Mouse (Mus musculus) liver, embryonic 11.5 days (tissue): ENCODE data around the gene Sae1. TPM values are rescaled to one million over a fixed set of nuclear protein-coding genes. Genes with fewer than 3 reads are reported as not detected.

Experiments used
- ATAC-seq: fragments of 200-750 bp; cut with Nextera tagmentation; replicated peaks from 2 replicates; pipeline ENCODE4 v1.8.0; 2017; ENCODE audit warnings: moderate number of reproducible peaks, mild to moderate bottlenecking, moderate TSS enrichment, moderate library complexity; ENCODE audit not compliant: low FRiP score
- DNase-seq: peaks from one replicate; pipeline ENCODE4 v3.0.0-alpha.2; 2017; ENCODE audit warnings: low spot score
- H3K27ac ChIP-seq: fragments of 300-500 bp; sonication (generic); 2 replicates; pipeline ENCODE4 v1.5.1; 2014; ENCODE audit warnings: mild to moderate bottlenecking, low read depth, low read length, control low read depth
- H3K27me3 ChIP-seq: fragments of 300-500 bp; sonication (generic); replicated peaks from 2 replicates; pipeline ENCODE4 v1.6.1; 2014; ENCODE audit warnings: low read length, mixed read lengths; ENCODE audit not compliant: control insufficient read depth, insufficient read depth
- H3K36me3 ChIP-seq: fragments of 300-500 bp; sonication (generic); 2 replicates; pipeline ENCODE4 v1.6.1; 2014; ENCODE audit warnings: mild to moderate bottlenecking, low read length, moderate library complexity, mixed read lengths; ENCODE audit not compliant: control insufficient read depth, insufficient read depth
- H3K4me1 ChIP-seq: fragments of 300-500 bp; sonication (generic); replicated peaks from 2 replicates; pipeline ENCODE4 v1.6.1; 2014; ENCODE audit warnings: low read length, mixed read lengths; ENCODE audit not compliant: control insufficient read depth, insufficient read depth
- H3K4me2 ChIP-seq: fragments of 300-500 bp; sonication (generic); 2 replicates; pipeline ENCODE4 v1.6.1; 2014; ENCODE audit warnings: mild to moderate bottlenecking, control low read depth, moderate library complexity
- H3K4me3 ChIP-seq: fragments of 300-500 bp; sonication (generic); 2 replicates; pipeline ENCODE4 v1.5.1; 2014; ENCODE audit warnings: low read depth, low read length, control low read depth
- H3K9ac ChIP-seq: fragments of 300-500 bp; sonication (generic); 2 replicates; pipeline ENCODE4 v1.6.1; 2014; ENCODE audit warnings: low read depth, low read length, control low read depth
- H3K9me3 ChIP-seq: fragments of 300-500 bp; sonication (generic); 2 replicates; pipeline ENCODE4 v1.6.1; 2016; ENCODE audit warnings: low read length, inconsistent platforms, mixed read lengths; ENCODE audit not compliant: control insufficient read depth
- WGBS: fragments of 180-500 bp; shearing (Covaris S2); extraction: QIAGEN DNeasy Blood & Tissue Kit; methylation state at CpG from one replicate; pipeline ENCODE4 v1.1.7; 2014; 5-methylcytosine and 5-hydroxymethylcytosine counted together
- polyA plus RNA-seq: library from polyadenylated mRNA; unstranded; fragments of >200 nt; fragmentation: Nextera tagmentation; extraction: Ambion mirVana; gene quantifications from 2 replicates; pipeline ENCODE4 v1.2.1, GENCODE M21; 2014

The Sae1 gene
- polyA plus RNA-seq, 1 experiment from 2014 or later: 267 TPM

DNA sequence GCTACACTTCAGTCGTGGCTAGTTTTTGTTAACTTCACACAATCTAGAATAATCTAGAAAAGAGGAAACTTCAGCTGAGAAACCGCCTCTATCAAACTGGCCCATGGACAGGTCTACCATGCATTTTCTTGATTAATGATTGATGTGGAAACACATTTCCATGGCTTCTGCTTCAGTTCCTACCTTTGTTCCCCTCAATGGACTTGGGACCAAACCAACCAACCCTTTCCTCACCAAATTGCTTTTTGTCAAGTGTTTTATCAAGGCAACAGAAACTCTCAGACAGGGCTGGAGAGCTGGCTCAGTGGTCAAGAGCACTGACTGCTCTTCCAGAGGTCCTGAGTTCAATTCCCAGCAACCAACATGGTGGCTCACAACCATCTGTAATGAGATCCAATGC lies 17.0 kb downstream of the Sae1 start:
- ATAC-seq: no peak
- peaks cover 55% of the 10 kb centered on the region for H3K36me3 ChIP-seq

DNA sequence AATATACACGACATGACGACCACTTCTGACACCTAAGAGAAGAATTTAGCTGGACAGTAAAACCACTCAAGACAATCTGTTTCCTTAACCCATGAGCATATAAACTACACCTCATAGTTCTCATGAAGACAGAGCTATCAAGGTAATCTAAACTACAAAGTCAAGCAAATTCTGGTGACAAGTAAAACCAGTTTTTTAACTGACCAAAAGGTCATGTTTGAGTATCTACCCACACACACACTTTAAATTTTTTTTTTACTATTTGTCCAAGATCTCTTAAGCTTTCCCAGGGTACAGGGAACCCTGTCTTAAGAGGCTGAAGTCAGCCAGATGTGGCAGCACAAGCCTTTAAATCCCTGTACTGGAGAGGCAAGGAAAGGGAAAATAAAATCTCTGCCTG lies 18.8 kb downstream of the Sae1 start:
- Histone ChIP-seq H3K9ac (no peak overlapping the region), H3K4me1 (no peaks in the 10 kb centered on the region; the same call in 1 of the 2 replicates), H3K9me3 (no peaks in the 10 kb centered on the region), H3K4me2 (no peak overlapping the region), H3K4me3 (no peak overlapping the region), H3K36me3 (peaks cover 57% of the 10 kb centered on the region), H3K27ac (no peak overlapping the region), H3K27me3 (no peaks in the 10 kb centered on the region)
- DNase-seq (no peak), ATAC-seq (no peak)
- WGBS: 83% methylated on average over 2 of the region's 2 CpGs

More for the DNA sequence above, 17.0 kb downstream of the Sae1 start:
- DNase-seq: no peak
- Histone ChIP-seq H3K27ac (no peak overlapping the region), H3K4me2 (no peak overlapping the region), H3K4me3 (no peak overlapping the region), H3K4me1 (no peaks in the 10 kb centered on the region), H3K27me3 (no peaks in the 10 kb centered on the region), H3K9ac (no peak overlapping the region), H3K9me3 (no peaks in the 10 kb centered on the region)
- WGBS: 88% methylated on average over 2 of the region's 2 CpGs

DNA sequence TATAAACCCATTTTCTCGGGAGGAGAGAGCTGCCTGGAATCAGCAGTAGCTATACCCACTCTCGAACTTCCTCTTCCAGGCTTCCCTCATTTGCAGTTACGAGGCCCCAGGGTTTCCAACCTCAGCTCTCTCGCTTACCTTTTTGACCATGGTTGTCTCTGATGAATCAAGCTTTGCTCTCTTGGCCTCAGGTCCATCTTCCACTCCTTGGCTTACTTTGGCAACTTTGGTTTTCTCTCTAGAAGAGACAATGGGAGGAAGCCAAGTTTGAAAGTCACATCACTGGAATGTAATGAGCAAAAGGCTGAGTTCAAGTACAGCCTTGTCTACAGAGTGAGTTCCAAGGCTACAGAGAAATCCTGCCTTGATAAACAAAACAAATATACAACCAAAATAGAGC lies 20.9 kb downstream of the Sae1 start:
- no peak for DNase-seq
- no peak overlapping the region for H3K4me2 ChIP-seq
- no peak overlapping the region for H3K27ac ChIP-seq
- no peaks in the 10 kb centered on the region for H3K9me3 ChIP-seq
- 76% methylated on average over 4 of the region's 4 CpGs for WGBS
- no peak for ATAC-seq
- H3K4me1 ChIP-seq: no peaks in the 10 kb centered on the region; the same call in 1 of the 2 replicates
- H3K36me3 ChIP-seq: peaks cover 67% of the 10 kb centered on the region
- no peaks in the 10 kb centered on the region for H3K27me3 ChIP-seq
- no peak overlapping the region for H3K9ac ChIP-seq
- H3K4me3 ChIP-seq: no peak overlapping the region

DNA sequence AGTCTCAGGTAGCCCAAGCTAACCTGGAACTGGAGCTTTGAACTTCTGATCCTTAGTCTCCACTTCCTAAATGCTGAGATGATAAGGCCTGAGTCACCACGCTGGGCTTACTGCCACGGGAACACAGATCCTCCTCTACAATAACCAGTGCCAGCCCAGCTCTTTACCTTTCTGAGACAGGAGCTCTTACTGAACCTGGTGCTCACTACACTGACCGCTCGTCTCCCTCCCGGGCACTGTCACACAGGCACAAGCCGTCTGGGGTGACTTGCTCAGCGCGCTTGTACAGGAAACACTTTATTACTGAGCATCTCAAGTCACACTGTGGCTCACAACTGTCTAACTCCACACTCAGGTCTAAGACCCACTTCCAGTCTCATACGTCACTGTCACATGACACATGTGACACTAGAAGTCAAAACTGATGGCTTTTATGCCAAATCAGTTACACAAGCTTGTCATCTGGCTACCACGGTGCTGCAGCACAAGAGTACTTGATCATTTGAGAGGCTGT lies 21.4 kb downstream of the Sae1 start:
- Histone ChIP-seq H3K9ac (no peak overlapping the region), H3K4me2 (no peak overlapping the region), H3K27me3 (no peaks in the 10 kb centered on the region), H3K9me3 (no peaks in the 10 kb centered on the region), H3K4me3 (no peak overlapping the region), H3K36me3 (peaks cover 71% of the 10 kb centered on the region), H3K27ac (no peak overlapping the region), H3K4me1 (no peaks in the 10 kb centered on the region; the same call in 1 of the 2 replicates)
- DNase-seq (no peak), ATAC-seq (no peak)
- WGBS: 82% methylated on average over 10 of the region's 10 CpGs

DNA sequence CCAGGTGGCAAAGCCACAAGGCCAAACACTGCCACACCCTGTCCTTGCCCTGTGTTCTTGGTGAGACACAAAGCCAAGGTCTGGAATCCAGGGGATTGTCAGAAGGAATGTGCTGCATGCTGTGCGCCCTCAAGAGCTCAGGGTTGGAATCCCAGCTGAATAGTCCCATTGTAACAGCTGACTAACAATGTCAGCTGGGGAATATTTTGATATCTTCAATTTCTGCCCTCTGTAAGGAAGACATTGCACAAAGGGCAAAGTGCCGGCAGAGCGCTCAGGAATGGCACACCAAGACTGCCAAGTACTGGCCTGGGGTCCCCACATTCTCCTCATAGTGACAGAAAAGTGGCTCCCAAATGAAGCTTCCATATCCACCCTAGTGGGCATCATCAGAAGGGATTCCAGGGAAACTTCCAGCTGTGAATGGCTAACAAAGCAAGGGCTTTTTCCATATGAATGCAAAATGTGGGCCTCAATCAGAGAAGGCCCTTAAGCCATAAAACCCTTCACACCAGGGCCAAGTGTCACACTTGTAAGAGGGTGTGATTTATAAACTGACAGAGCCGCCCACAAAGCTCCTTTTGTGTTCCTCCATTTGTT lies 22.6 kb downstream of the Sae1 start:
- H3K27ac ChIP-seq: no peak overlapping the region
- no peak overlapping the region for H3K4me2 ChIP-seq
- DNase-seq (no peak), ATAC-seq (no peak)
- H3K4me1 ChIP-seq: no peaks in the 10 kb centered on the region; the same call in 1 of the 2 replicates
- no peak overlapping the region for H3K9ac ChIP-seq
- peaks cover 72% of the 10 kb centered on the region for H3K36me3 ChIP-seq
- 78% methylated on average over 4 of the region's 4 CpGs for WGBS
- no peak overlapping the region for H3K4me3 ChIP-seq
- no peaks in the 10 kb centered on the region for H3K27me3 ChIP-seq
- no peaks in the 10 kb centered on the region for H3K9me3 ChIP-seq

DNA sequence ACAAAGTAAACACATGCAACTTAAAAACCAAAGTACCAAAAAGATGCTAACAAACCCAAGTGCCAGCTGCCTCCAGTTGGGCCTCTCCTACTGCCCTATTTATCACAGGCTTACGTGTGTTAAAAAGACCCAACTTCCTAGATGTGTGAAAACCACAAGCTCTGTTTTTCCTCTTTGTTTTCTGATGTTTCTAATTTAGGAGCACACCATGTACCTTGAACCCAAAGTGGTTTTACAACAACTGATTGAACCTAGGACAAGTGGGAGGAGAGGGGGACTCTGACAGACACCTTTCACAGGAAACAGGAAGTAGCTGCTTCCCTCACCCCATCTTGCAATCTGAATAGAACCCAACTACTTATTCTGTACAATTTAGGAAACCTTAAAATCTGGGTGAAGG lies 23.3 kb downstream of the Sae1 start:
- ATAC-seq (no peak), DNase-seq (no peak)
- Histone ChIP-seq H3K27me3 (no peaks in the 10 kb centered on the region), H3K4me2 (no peak overlapping the region), H3K27ac (no peak overlapping the region), H3K9me3 (no peaks in the 10 kb centered on the region), H3K36me3 (peaks cover 66% of the 10 kb centered on the region), H3K4me1 (no peaks in the 10 kb centered on the region; the same call in 1 of the 2 replicates), H3K9ac (no peak overlapping the region), H3K4me3 (no peak overlapping the region)
- 86% methylated on average over 1 of the region's 1 CpGs for WGBS

DNA sequence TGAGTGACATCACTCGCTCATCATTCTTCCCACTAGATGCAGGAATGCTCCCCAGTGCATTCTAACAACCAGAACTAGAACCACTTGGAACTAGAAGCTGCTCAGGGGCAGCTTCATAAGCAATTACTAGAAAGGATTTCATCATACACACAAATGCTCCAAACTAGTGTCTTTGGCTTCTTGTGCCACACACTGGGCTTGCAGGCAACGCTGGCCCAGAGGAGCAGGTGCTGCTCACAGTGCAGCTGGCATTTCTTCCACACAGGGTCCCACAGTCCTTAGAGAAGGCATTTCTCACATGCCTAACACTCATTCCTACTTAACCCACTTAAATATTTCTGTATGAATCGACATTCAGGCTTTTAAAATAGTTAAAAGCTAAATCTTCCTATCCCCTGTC lies 30.0 kb downstream of the Sae1 start:
- ATAC-seq (no peak), DNase-seq (no peak)
- Histone ChIP-seq H3K27me3 (no peaks in the 10 kb centered on the region), H3K27ac (no peak overlapping the region), H3K36me3 (peaks cover 52% of the 10 kb centered on the region), H3K4me3 (no peak overlapping the region), H3K9ac (no peak overlapping the region), H3K4me2 (no peak overlapping the region), H3K4me1 (no peaks in the 10 kb centered on the region), H3K9me3 (no peaks in the 10 kb centered on the region)
- WGBS: 88% methylated on average over 3 of the region's 3 CpGs

DNA sequence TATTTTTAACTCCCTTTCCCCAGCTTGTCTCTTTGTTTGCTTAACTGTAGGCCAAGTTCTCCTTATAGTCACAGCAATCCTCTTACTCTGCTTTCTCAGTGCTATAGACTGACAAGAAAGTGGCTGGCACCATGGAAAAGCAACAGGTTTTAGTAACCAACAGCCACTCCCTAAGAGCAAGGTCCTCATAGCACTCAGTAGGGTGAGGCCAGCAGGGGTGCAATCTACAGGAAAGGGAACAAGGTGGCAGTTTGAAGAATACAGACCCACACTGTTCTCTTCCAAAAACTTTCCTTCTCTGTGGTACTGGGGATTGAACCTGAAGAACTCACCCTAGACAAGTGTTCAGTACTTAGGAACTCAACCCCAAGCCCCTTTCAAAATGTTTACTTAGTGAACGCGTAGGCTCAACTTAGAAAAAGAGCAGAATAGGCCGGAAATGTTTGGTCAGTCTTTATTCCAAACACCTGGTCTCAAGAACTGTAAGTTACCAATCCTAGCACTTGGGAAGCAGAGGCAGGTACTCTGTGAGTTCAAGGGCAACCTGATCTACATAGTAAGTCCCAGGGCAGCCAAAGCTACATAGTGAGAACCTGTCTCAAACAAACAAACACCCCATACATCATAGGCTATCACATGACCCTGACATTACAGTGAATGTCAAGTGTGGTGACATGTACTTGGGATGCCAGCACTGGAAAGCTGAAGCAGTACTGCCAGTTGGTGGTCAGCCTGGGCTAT lies 31.6 kb downstream of the Sae1 start:
- no peak overlapping the region for H3K4me3 ChIP-seq
- H3K4me1 ChIP-seq: no peaks in the 10 kb centered on the region
- no peaks in the 10 kb centered on the region for H3K27me3 ChIP-seq
- 94% methylated on average over 3 of the region's 3 CpGs for WGBS
- no peak overlapping the region for H3K27ac ChIP-seq
- H3K9me3 ChIP-seq: no peaks in the 10 kb centered on the region
- DNase-seq: no peak
- peaks cover 51% of the 10 kb centered on the region for H3K36me3 ChIP-seq
- H3K4me2 ChIP-seq: no peak overlapping the region
- no peak for ATAC-seq
- H3K9ac ChIP-seq: no peak overlapping the region

DNA sequence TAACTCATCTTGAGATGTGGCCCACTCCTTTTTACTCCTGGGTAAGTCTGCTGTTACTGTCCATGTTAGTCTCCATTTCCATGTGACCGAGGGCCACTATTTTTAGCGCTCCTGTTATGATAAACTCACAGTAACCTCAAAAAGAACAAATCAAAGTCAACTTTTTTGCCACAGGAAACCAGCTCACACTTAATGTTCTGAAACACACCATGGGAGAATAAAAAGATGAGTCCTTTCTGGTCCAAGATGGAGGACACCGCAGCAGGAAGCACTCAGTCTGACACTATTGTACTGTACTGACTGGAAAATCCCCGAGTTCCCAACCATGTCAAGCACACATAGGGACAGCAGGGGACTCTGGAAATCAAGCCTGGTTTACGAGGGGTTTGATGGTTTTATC lies 37.6 kb downstream of the Sae1 start:
- H3K4me1 ChIP-seq: 0 out of 2 replicates have a peak, but pooled peaks cover 3% of the 10 kb centered on the region
- H3K9me3 ChIP-seq: no peaks in the 10 kb centered on the region
- no peak overlapping the region for H3K4me3 ChIP-seq
- no peaks in the 10 kb centered on the region for H3K27me3 ChIP-seq
- no peak overlapping the region for H3K4me2 ChIP-seq
- DNase-seq (no peak), ATAC-seq (no peak)
- no peak overlapping the region for H3K9ac ChIP-seq
- peaks cover 44% of the 10 kb centered on the region for H3K36me3 ChIP-seq
- WGBS: 81% methylated on average over 5 of the region's 5 CpGs
- H3K27ac ChIP-seq: no peak overlapping the region
